Mouse (Mus musculus) liver, postnatal 0 days (tissue): ENCODE results near the gene Tradd. TPM values are rescaled to one million over a fixed set of nuclear protein-coding genes. Genes with fewer than 3 reads are reported as not detected.
"Not testable (repeated sequence)": the region's sequence is repeated elsewhere in the genome, so short reads cannot be mapped to it uniquely, and the experiment has no call there.

Experiments used
- ATAC-seq: fragments of 200-750 bp; cut with Nextera tagmentation; 2 replicates; pipeline ENCODE4 v1.8.0; 2017; ENCODE audit warnings: mild to moderate bottlenecking, moderate library complexity
- DNase-seq: peaks from one replicate; pipeline ENCODE4 v3.0.0-alpha.2; 2016
- H3K27ac ChIP-seq: fragments of 300-500 bp; sonication (generic); 2 replicates; pipeline ENCODE4 v1.5.1; 2014; ENCODE audit warnings: antibody characterized with exemption, moderate library complexity, mild to moderate bottlenecking, low read depth
- H3K27me3 ChIP-seq: fragments of 300-500 bp; sonication (generic); 2 replicates; pipeline ENCODE4 v1.6.1; 2014; ENCODE audit warnings: low read length, control low read depth, mixed read lengths; ENCODE audit not compliant: insufficient read depth
- H3K36me3 ChIP-seq: fragments of 300-500 bp; sonication (generic); replicated peaks from 2 replicates; pipeline ENCODE4 v1.6.1; 2014; ENCODE audit warnings: mild to moderate bottlenecking, control low read depth, low read length, moderate library complexity, mixed read lengths; ENCODE audit not compliant: insufficient read depth
- H3K4me1 ChIP-seq: fragments of 300-500 bp; sonication (generic); 2 replicates; pipeline ENCODE4 v1.6.1; 2014; ENCODE audit warnings: antibody characterized with exemption, mild to moderate bottlenecking, control low read depth; ENCODE audit not compliant: insufficient read depth
- H3K4me2 ChIP-seq: fragments of 300-500 bp; sonication (generic); 2 replicates; pipeline ENCODE4 v1.6.1; 2014; ENCODE audit warnings: low read depth, mild to moderate bottlenecking, low read length, moderate library complexity, mixed read lengths
- H3K4me3 ChIP-seq: fragments of 300-500 bp; sonication (generic); 2 replicates; pipeline ENCODE4 v1.5.1; 2014; ENCODE audit warnings: low read depth, low read length
- H3K9ac ChIP-seq: fragments of 300-500 bp; sonication (generic); replicated peaks from 2 replicates; pipeline ENCODE4 v1.6.1; 2014; ENCODE audit warnings: mild to moderate bottlenecking, moderate library complexity
- H3K9me3 ChIP-seq: fragments of 300-500 bp; sonication (generic); 2 replicates; pipeline ENCODE4 v1.6.1; 2016; ENCODE audit warnings: mild to moderate bottlenecking, control low read depth, low read length, mixed read lengths
- CTCF ChIP-seq: sonication (generic); IDR thresholded peaks from 2 replicates; pipeline ENCODE4 v1.5.1; 2016; ENCODE audit warnings: antibody characterized with exemption, low read depth
- EP300 ChIP-seq: IDR thresholded peaks from 2 replicates; pipeline ENCODE4 v1.6.1; 2016; ENCODE audit warnings: antibody characterized with exemption, low read depth, mild to moderate bottlenecking
- WGBS: fragments of 180-500 bp; shearing (Covaris S2); extraction: QIAGEN DNeasy Blood & Tissue Kit; methylation state at CpG from one replicate; pipeline ENCODE4 v1.1.7; 2014; ENCODE audit not compliant: insufficient replicate concordance; 5-methylcytosine and 5-hydroxymethylcytosine counted together
- polyA plus RNA-seq: library from polyadenylated mRNA; unstranded; fragments of >200 nt; fragmentation: Nextera tagmentation; extraction: Ambion mirVana; gene quantifications from 2 replicates; pipeline ENCODE4 v1.2.1, GENCODE M21; 2015

The Tradd gene
- polyA plus RNA-seq, 1 experiment from 2014 or later: 14.3 TPM

DNA sequence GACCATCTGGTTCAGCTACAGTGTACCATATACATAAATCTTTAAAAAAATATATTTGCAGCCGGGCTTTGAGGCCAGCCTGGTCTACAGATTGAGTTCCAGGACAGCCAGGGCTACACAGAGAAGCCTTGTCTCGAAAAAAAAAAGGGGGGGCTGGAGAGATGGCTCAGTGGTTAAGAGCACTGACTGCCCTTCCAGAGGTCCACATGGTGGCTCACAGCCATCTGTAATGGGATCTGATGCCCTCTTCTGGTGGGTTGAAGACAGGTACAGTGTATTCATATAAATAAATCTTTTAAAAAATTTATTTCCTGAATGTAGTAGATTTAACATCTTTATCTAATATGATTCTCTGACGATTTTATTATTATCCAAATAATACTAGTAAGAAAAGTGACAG, 27.4 kb upstream of the Tradd start:
- peaks cover 33% of the 10 kb centered on the region for H3K4me1 ChIP-seq
- peaks cover 12% of the 10 kb centered on the region for H3K27me3 ChIP-seq
- H3K4me2 ChIP-seq, H3K9ac ChIP-seq, H3K9me3 ChIP-seq, ATAC-seq, H3K27ac ChIP-seq, H3K4me3 ChIP-seq, H3K36me3 ChIP-seq, DNase-seq: not testable (repeated sequence)
- peak; percentile 32 for TF ChIP-seq CTCF
- 70% methylated on average over 3 of the region's 3 CpGs for WGBS

DNA sequence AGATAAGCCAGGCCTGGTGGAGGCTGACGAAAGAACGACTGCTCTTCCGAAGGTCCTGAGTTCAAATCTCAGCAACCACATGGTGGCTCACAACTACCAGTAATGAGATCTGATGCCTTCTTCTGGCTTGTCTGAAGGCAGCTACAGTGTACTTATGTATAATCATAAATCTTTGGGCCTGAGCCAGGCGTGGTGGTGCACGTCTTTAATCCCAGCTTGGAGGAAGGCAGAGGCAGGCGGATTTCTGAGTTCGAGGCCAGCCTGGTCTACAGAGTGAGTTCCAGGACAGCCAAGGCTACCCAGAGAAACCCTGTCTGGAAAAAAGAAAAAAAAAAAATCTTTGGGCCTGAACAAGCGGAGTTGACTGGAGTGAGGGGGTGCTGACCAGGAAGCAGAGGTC, 27.0 kb upstream of the Tradd start:
- not testable (repeated sequence) for H3K4me3 ChIP-seq, DNase-seq, H3K9me3 ChIP-seq, H3K4me2 ChIP-seq, H3K9ac ChIP-seq, H3K27ac ChIP-seq, ATAC-seq, H3K36me3 ChIP-seq
- WGBS: 81% methylated on average over 8 of the region's 8 CpGs
- Histone ChIP-seq H3K4me1 (peaks cover 28% of the 10 kb centered on the region), H3K27me3 (peaks cover 14% of the 10 kb centered on the region)

DNA sequence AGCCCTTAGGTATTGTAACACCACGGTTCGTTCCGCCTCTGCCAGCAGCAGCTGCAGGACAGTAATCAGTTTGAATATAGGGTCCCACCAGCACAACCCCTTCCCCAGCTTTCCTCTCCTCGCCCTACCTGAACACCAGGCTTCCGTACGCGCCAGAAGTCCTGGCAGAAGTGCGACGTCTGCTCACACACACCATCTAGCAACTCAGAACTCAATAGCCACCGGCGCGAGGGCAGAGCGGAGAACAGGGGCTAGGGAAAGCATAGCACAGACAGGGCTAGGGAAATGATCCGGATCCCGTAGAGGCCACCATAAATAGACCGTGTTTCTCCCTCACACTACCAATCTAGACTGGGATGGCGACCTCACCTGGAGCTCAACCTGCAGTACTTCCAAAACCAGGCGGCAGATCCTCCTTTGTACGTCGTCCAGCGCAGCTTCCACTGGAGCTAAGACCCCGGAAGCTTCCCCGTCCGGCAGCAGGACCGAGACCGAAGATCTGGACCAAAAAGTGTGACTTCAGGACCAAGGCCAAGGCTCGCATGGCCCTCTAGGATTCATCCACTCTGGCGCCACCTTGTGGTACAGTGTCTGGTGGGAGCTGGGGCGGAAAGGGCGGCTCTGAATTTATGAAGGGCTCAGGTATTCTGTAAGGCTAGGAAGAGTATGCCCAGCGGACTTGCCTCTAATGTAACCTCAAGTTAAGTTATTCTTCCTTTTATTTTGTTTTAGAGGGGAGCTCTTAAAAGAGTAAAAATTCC, 26.3 kb upstream of the Tradd start:
- 18% methylated on average over 31 of the region's 31 CpGs for WGBS
- Histone ChIP-seq H3K9me3 (no peaks in the 10 kb centered on the region), H3K27me3 (peaks cover 14% of the 10 kb centered on the region), H3K36me3 (no peaks in the 10 kb centered on the region), H3K9ac (no peak overlapping the region), H3K4me1 (peaks cover 22% of the 10 kb centered on the region), H3K4me3 (no peak overlapping the region), H3K4me2 (peak overlapping the region; percentile 78), H3K27ac (no peak overlapping the region)
- ATAC-seq (peak; percentile 40; the same call in 1 of the 2 replicates), DNase-seq (peak; percentile 94)
- TF ChIP-seq CTCF (peak; percentile 98), EP300 (no peak)

DNA sequence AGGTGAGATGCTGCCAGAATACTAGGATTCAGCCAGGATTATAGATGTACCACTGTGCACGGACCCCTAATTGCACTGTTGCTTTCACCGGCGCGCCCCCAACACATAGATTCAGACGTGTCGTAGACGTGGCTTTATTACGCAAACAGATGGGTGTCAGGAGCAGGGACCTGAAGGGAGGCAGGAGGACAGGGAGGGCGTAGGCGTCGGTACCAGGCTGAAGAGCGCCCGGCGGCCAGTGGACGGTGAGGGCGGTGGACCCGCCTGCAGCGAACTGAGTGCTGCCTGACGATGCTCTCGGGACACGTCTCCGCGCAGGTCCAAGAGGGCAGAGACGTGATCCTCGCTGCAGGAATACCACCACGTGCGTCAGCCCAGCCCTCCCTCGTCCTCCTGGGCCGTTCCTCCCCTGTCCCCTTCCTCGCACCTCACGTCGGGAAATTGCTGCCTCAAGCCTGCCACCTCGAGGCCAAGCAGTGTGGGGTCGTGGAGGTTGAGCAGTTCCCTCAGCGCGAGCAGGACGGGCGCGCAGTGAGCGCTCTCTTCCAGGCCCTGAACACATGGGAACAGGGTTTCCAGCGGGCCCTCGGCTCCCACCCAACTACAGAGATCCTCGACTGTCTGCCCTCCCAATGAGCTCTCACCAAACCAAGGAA, 25.5 kb upstream of the Tradd start, which contains the start of gene 4931428F04Rik:
Gene 4931428F04Rik, minus strand, starts transcription at position 60 of the 656 bp plus-strand sequence.
- Histone ChIP-seq H3K4me1 (peaks cover 20% of the 10 kb centered on the region), H3K27ac (no peak within 1 kb of the TSS), H3K27me3 (peaks cover 14% of the 10 kb centered on the region), H3K9ac (peak within 1 kb of the TSS; percentile 49), H3K9me3 (no peaks in the 10 kb centered on the region), H3K4me2 (peak within 1 kb of the TSS; percentile 78), H3K36me3 (no peaks in the 10 kb centered on the region), H3K4me3 (peak within 1 kb of the TSS; percentile 50)
- 0 out of 2 replicates have a peak, but pooled peaks have one; percentile 2 for ATAC-seq
- TF ChIP-seq CTCF (peak; percentile 69), EP300 (no peak)
- 10% methylated on average over 37 of the region's 43 CpGs for WGBS
- DNase-seq: no peak

DNA sequence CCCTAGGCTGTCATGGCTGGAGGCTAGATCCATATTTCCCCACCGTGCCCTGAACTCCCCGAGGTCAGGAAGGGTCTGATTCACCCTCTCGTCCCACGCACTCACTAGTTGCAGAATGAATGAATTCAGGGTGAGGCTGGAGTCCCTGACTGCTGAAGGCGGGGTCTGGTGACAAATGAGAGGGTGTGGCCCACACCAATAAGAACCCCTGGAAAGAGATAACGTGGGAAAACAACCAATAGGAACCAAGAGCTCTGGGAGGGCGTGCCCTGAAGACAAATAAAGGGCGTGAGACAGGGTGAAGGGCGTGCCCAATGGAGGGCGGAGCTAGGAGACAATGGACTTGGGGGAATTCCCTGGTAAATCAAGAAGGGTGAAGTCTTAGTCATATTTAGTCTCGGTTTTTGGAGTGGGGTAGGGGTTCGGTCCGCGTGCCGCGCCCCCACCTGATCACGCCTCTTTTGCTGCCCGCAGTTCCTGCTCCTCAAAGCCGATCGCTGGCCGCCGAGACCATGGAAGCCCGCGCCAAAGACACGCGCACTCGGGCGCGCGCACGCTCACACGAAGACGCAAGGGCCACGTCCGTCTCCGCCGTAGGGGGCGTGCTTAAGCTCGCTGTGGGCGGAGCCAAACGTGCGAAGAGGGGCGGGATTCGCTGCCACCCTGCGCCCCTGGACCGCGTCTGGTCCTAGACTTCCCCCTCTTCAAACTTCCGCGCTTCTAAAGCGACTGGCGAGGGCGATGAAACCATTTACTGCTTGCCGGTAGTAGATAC, 24.7 kb upstream of the Tradd start:
- Histone ChIP-seq H3K27ac (no peak overlapping the region), H3K9ac (peak overlapping the region; percentile 49), H3K4me2 (peak overlapping the region; percentile 78), H3K27me3 (peaks cover 14% of the 10 kb centered on the region), H3K9me3 (no peaks in the 10 kb centered on the region), H3K4me1 (peaks cover 20% of the 10 kb centered on the region), H3K36me3 (no peaks in the 10 kb centered on the region), H3K4me3 (peak overlapping the region; percentile 50)
- ATAC-seq (peak; percentile 90), DNase-seq (peak; percentile 91)
- peak; percentile 48 for TF ChIP-seq CTCF
- no peak for TF ChIP-seq EP300
- WGBS: 3% methylated on average over 53 of the region's 53 CpGs

DNA sequence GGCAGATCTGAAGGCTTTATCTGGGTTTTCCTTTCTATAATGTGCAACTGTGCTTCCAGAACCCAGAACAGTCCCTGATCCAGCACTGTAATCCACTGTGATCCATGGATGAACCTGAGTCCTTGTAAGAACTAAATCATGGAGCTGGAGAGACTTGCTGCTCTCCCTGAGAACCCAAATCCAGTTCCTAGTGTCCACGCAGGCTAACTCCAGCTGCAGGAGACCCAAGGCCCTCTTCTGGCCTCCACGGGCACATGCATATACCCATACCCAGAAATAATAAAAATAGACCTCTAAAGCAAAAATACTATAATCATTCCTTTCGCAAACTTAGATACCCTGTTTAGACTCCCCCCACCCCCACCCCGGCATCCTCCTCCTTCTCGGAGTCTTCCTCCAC, 23.8 kb upstream of the Tradd start:
- no peak overlapping the region for H3K9ac ChIP-seq
- no peaks in the 10 kb centered on the region for H3K36me3 ChIP-seq
- H3K4me2 ChIP-seq: no peak overlapping the region
- WGBS: 90% methylated on average over 5 of the region's 5 CpGs
- TF ChIP-seq CTCF: no peak
- TF ChIP-seq EP300: no peak
- H3K27me3 ChIP-seq: peaks cover 14% of the 10 kb centered on the region
- no peaks in the 10 kb centered on the region for H3K9me3 ChIP-seq
- no peak overlapping the region for H3K27ac ChIP-seq
- H3K4me1 ChIP-seq: peaks cover 22% of the 10 kb centered on the region
- DNase-seq: no peak
- ATAC-seq: no peak
- no peak overlapping the region for H3K4me3 ChIP-seq
